Mouse (Mus musculus) forebrain, embryonic 15.5 days (tissue): ENCODE measurements at regions not wholly inside any gene's neighbourhood (a gene's known extent, or its start where the extent isn't known, plus 50 kb on each side); places are given as distances from the start of the nearest gene placed in this dataset.

Source experiments
- ATAC-seq: fragments of 200-750 bp; cut with Nextera tagmentation; replicated peaks from 2 replicates; pipeline ENCODE4 v1.8.0; 2017; ENCODE audit warnings: mild to moderate bottlenecking, moderate TSS enrichment, moderate library complexity
- H3K27ac ChIP-seq: fragments of 300-500 bp; sonication (generic); replicated peaks from 2 replicates; pipeline ENCODE4 v1.5.1; 2015; ENCODE audit warnings: mild to moderate bottlenecking, inconsistent platforms
- H3K27me3 ChIP-seq: fragments of 300-500 bp; sonication (generic); 2 replicates; pipeline ENCODE4 v1.6.1; 2015; ENCODE audit warnings: inconsistent platforms
- H3K36me3 ChIP-seq: fragments of 300-500 bp; sonication (generic); 2 replicates; pipeline ENCODE4 v1.6.1; 2015; ENCODE audit warnings: mild to moderate bottlenecking, inconsistent platforms
- H3K4me1 ChIP-seq: fragments of 300-500 bp; sonication (generic); 2 replicates; pipeline ENCODE4 v1.6.1; 2015; ENCODE audit warnings: inconsistent platforms
- H3K4me2 ChIP-seq: fragments of 300-500 bp; sonication (generic); replicated peaks from 2 replicates; pipeline ENCODE4 v1.6.1; 2015; ENCODE audit warnings: mild to moderate bottlenecking, inconsistent platforms
- H3K4me3 ChIP-seq: fragments of 300-500 bp; sonication (generic); 2 replicates; pipeline ENCODE4 v1.5.1; 2015; ENCODE audit warnings: mild to moderate bottlenecking, inconsistent platforms
- H3K9ac ChIP-seq: fragments of 300-500 bp; sonication (generic); replicated peaks from 2 replicates; pipeline ENCODE4 v1.6.1; 2015; ENCODE audit warnings: mild to moderate bottlenecking, inconsistent platforms
- H3K9me3 ChIP-seq: fragments of 300-500 bp; sonication (generic); 2 replicates; pipeline ENCODE4 v1.6.1; 2016; ENCODE audit warnings: inconsistent platforms
- WGBS: fragments of 180-500 bp; shearing (Covaris S2); methylation state at CpG from one replicate; pipeline ENCODE4 v1.1.7; 2015; ENCODE audit warnings: mixed read lengths; 5-methylcytosine and 5-hydroxymethylcytosine counted together

- H3K27ac ChIP-seq, result no peak overlapping the region
- H3K36me3 ChIP-seq, result no peaks in the 10 kb centered on the region
- 0 out of 2 replicates have a peak, but pooled peaks cover 4% of the 10 kb centered on the region for H3K4me1 ChIP-seq
- H3K9me3 ChIP-seq, result no peaks in the 10 kb centered on the region
- no peak overlapping the region for H3K4me3 ChIP-seq
- H3K27me3 ChIP-seq, result no peaks in the 10 kb centered on the region
- peak; percentile 67; the same call in 1 of the 2 replicates for ATAC-seq
- H3K9ac ChIP-seq, result no peak overlapping the region
- H3K4me2 ChIP-seq, result no peak overlapping the region
- WGBS, result 22% methylated on average over 1 of the region's 1 CpGs
These were observed 1195.4 kb downstream of the Defb40 start for GRCm38 (mm10) chr8:17782650-17783049.

GRCm38 (mm10) chr8:17781559-17782283 lies 1196.3 kb downstream of the Defb40 start:
- Histone ChIP-seq H3K9me3 (no peaks in the 10 kb centered on the region), H3K9ac (no peak overlapping the region), H3K4me3 (no peak overlapping the region), H3K36me3 (no peaks in the 10 kb centered on the region), H3K27ac (no peak overlapping the region), H3K4me2 (no peak overlapping the region), H3K27me3 (no peaks in the 10 kb centered on the region), H3K4me1 (0 out of 2 replicates have a peak, but pooled peaks cover 4% of the 10 kb centered on the region)
- no peak for ATAC-seq
- WGBS, result 79% methylated on average over 2 of the region's 2 CpGs

- Histone ChIP-seq H3K4me2 (no peak overlapping the region), H3K4me1 (no peaks in the 10 kb centered on the region), H3K27me3 (no peaks in the 10 kb centered on the region), H3K36me3 (no peaks in the 10 kb centered on the region), H3K4me3 (no peak overlapping the region), H3K27ac (no peak overlapping the region), H3K9me3 (no peaks in the 10 kb centered on the region), H3K9ac (no peak overlapping the region)
- WGBS, result 29% methylated on average over 3 of the region's 3 CpGs
- no peak for ATAC-seq
These were observed 1202.6 kb downstream of the Defb40 start for GRCm38 (mm10) chr8:17775411-17775810.

- no peak overlapping the region for H3K27ac ChIP-seq
- no peak for ATAC-seq
- no peak overlapping the region for H3K4me2 ChIP-seq
- WGBS, result 86% methylated on average over 1 of the region's 1 CpGs
- no peak overlapping the region for H3K4me3 ChIP-seq
- no peaks in the 10 kb centered on the region for H3K9me3 ChIP-seq
- no peaks in the 10 kb centered on the region for H3K36me3 ChIP-seq
- no peaks in the 10 kb centered on the region for H3K27me3 ChIP-seq
- H3K9ac ChIP-seq, result no peak overlapping the region
- H3K4me1 ChIP-seq, result no peaks in the 10 kb centered on the region
These were observed 1204.7 kb downstream of the Defb40 start for GRCm38 (mm10) chr8:17773311-17773710.

GRCm38 (mm10) chr8:17767441-17768007 lies 1210.5 kb downstream of the Defb40 start:
- 94% methylated on average over 5 of the region's 5 CpGs for WGBS
- Histone ChIP-seq H3K4me1 (no peaks in the 10 kb centered on the region), H3K36me3 (no peaks in the 10 kb centered on the region), H3K27me3 (no peaks in the 10 kb centered on the region), H3K9me3 (no peaks in the 10 kb centered on the region), H3K9ac (no peak overlapping the region), H3K27ac (no peak overlapping the region), H3K4me3 (no peak overlapping the region), H3K4me2 (no peak overlapping the region)
- no peak for ATAC-seq

- H3K4me3 ChIP-seq, result no peak overlapping the region
- no peaks in the 10 kb centered on the region for H3K9me3 ChIP-seq
- no peaks in the 10 kb centered on the region for H3K4me1 ChIP-seq
- no peak for ATAC-seq
- H3K36me3 ChIP-seq, result no peaks in the 10 kb centered on the region
- H3K27me3 ChIP-seq, result no peaks in the 10 kb centered on the region
- no peak overlapping the region for H3K4me2 ChIP-seq
- WGBS, result 85% methylated on average over 3 of the region's 3 CpGs
- no peak overlapping the region for H3K27ac ChIP-seq
- no peak overlapping the region for H3K9ac ChIP-seq
These were observed 1253.4 kb downstream of the Defb40 start for GRCm38 (mm10) chr8:17724672-17725071.

- Histone ChIP-seq H3K4me1 (no peaks in the 10 kb centered on the region), H3K4me2 (no peak overlapping the region), H3K27me3 (no peaks in the 10 kb centered on the region), H3K4me3 (no peak overlapping the region), H3K36me3 (no peaks in the 10 kb centered on the region), H3K9me3 (no peaks in the 10 kb centered on the region), H3K9ac (no peak overlapping the region), H3K27ac (no peak overlapping the region)
- 71% methylated on average over 1 of the region's 1 CpGs for WGBS
- no peak for ATAC-seq
These were observed 1268.9 kb downstream of the Defb40 start for GRCm38 (mm10) chr8:17709162-17709561.

- no peak for ATAC-seq
- Histone ChIP-seq H3K27ac (no peak overlapping the region), H3K27me3 (no peaks in the 10 kb centered on the region), H3K4me2 (no peak overlapping the region), H3K4me3 (no peak overlapping the region), H3K4me1 (no peaks in the 10 kb centered on the region), H3K9ac (no peak overlapping the region), H3K9me3 (no peaks in the 10 kb centered on the region), H3K36me3 (no peaks in the 10 kb centered on the region)
- WGBS, result 81% methylated on average over 4 of the region's 4 CpGs
These were observed 1269.6 kb downstream of the Defb40 start for GRCm38 (mm10) chr8:17708409-17708808.

GRCm38 (mm10) chr8:17704289-17704688 lies 1273.8 kb downstream of the Defb40 start:
- Histone ChIP-seq H3K36me3 (no peaks in the 10 kb centered on the region), H3K4me1 (no peaks in the 10 kb centered on the region), H3K27ac (no peak overlapping the region), H3K9ac (no peak overlapping the region), H3K9me3 (no peaks in the 10 kb centered on the region), H3K4me2 (no peak overlapping the region), H3K4me3 (no peak overlapping the region), H3K27me3 (no peaks in the 10 kb centered on the region)
- no peak for ATAC-seq
- WGBS, result 81% methylated on average over 1 of the region's 1 CpGs

GRCm38 (mm10) chr8:17700362-17700761 lies 1277.7 kb downstream of the Defb40 start:
- ATAC-seq, result no peak
- WGBS, result 66% methylated on average over 3 of the region's 3 CpGs

GRCm38 (mm10) chr8:17690074-17690848 lies 1287.8 kb downstream of the Defb40 start:
- Histone ChIP-seq H3K27me3 (no peaks in the 10 kb centered on the region), H3K9me3 (no peaks in the 10 kb centered on the region), H3K4me3 (no peak overlapping the region), H3K4me1 (no peaks in the 10 kb centered on the region), H3K36me3 (no peaks in the 10 kb centered on the region), H3K4me2 (no peak overlapping the region), H3K27ac (no peak overlapping the region), H3K9ac (no peak overlapping the region)
- 77% methylated on average over 4 of the region's 4 CpGs for WGBS
- ATAC-seq, result no peak

More at GRCm38 (mm10) chr8:17700362-17700761, 1277.7 kb downstream of the Defb40 start:
- Histone ChIP-seq H3K4me1 (no peaks in the 10 kb centered on the region), H3K36me3 (no peaks in the 10 kb centered on the region), H3K4me3 (no peak overlapping the region), H3K9ac (no peak overlapping the region), H3K27me3 (no peaks in the 10 kb centered on the region), H3K4me2 (no peak overlapping the region), H3K9me3 (no peaks in the 10 kb centered on the region), H3K27ac (no peak overlapping the region)

- Histone ChIP-seq H3K4me3 (no peak overlapping the region), H3K27ac (no peak overlapping the region), H3K27me3 (no peaks in the 10 kb centered on the region), H3K4me2 (no peak overlapping the region), H3K36me3 (no peaks in the 10 kb centered on the region), H3K9ac (no peak overlapping the region), H3K4me1 (no peaks in the 10 kb centered on the region), H3K9me3 (no peaks in the 10 kb centered on the region)
- WGBS, result 91% methylated on average over 3 of the region's 3 CpGs
- no peak for ATAC-seq
These were observed 1288.4 kb downstream of the Defb40 start for GRCm38 (mm10) chr8:17689641-17690040.
